In the genomic region with DNA sequence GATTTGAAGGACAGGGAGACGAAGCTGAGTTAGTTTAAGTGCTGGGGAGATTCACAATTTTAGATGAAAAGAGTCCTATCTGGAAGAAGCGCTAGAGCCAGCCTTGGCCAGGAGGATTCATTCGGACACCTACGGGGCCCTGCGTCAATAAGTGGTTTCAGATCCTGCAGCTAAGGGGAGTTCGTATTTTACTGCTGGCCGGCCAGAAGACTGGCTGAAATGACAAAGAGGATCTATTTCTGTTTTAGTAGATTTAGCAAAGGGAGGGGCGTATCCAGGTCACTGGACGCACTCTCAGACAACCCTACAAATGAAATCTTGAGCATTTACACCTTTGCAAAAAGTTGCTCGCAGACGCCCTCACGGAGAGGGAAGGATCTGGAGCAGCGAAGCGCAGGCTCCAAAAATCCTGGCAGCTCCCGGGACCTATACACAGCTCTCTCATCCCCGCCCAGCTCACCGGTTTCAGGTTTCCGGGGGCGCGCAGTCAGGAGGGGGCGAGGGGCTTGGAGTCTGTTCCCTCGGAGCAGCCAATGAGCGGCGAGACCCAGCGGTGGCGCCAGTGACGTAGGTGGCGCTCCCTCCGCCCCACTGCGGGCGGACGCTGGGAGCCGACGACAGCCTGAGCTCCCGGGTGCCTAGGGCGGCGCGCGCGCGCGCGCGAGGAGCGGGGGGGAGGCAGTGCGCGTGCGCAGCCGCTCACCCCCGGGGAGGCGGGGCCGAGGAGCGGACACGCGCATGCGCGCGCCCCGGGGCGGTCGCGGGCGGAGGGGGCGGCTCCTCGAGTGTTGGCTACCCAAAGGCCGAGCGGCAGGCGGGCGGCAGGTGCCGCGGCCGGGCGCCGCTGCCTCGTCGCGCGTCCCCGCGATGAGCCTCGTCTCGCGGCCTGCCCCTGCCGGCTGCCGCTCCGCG, we compare ENCODE assay signal across 7 mouse cellular contexts. TPM values are rescaled to one million over a fixed set of nuclear protein-coding genes. Genes with fewer than 3 reads are reported as not detected.
A peak's percentile ranks its signal among the peaks of the same experiment; 100 is the strongest.
DNase-seq lines count a peak whose midpoint lies in the region; ATAC-seq lines count a peak whose summit lies in the region.

TSS of gene Tmem170b (plus strand) at position 809 of the 912 bp plus-strand sequence.

- H3K4me2 ChIP-seq in intestine, embryonic 15.5 days (replicated peaks) = peak within 1 kb of the TSS; percentile 73

- H3K27me3 ChIP-seq in intestine, embryonic 15.5 days (replicated peaks) = no peaks in the 10 kb centered on the region
- H3K27me3 ChIP-seq in midbrain, embryonic 10.5 days (ENCODE audit: low read depth, poor library complexity, severe bottlenecking) = peaks cover 13% of the 10 kb centered on the region

- intact Hi-C loops in gastrocnemius, postnatal 36 days (cut with DNase I) = no loop called here
- intact Hi-C loops in left cerebral cortex, postnatal 25 days (cut with DNase I) = no loop called here

- peak; percentile 99 for ATAC-seq in intestine, embryonic 15.5 days

- under 1% methylated on average over 81 of the region's 87 CpGs for WGBS in intestine, embryonic 15.5 days
- under 1% methylated on average over 72 of the region's 87 CpGs for WGBS in midbrain, embryonic 10.5 days

- peak within 1 kb of the TSS; percentile 92 for H3K9ac ChIP-seq in intestine, embryonic 15.5 days

- H3K36me3 ChIP-seq in intestine, embryonic 15.5 days = no peaks in the 10 kb centered on the region
- no peaks in the 10 kb centered on the region for H3K36me3 ChIP-seq in midbrain, embryonic 10.5 days

- peak within 1 kb of the TSS; percentile 94 for H3K27ac ChIP-seq in intestine, embryonic 15.5 days
- H3K27ac ChIP-seq in midbrain, embryonic 10.5 days (replicated peaks) = peak within 1 kb of the TSS; percentile 95

- 0 out of 2 replicates have a peak, but pooled peaks cover 2% of the 10 kb centered on the region for H3K4me1 ChIP-seq in intestine, embryonic 15.5 days (replicated peaks)
- H3K4me1 ChIP-seq in midbrain, embryonic 10.5 days = peaks cover 27% of the 10 kb centered on the region

- H3K4me3 ChIP-seq in intestine, embryonic 15.5 days (replicated peaks) = peak within 1 kb of the TSS; percentile 94
- peak within 1 kb of the TSS; percentile 82 for H3K4me3 ChIP-seq in midbrain, embryonic 10.5 days

- H3K9me3 ChIP-seq in intestine, embryonic 15.5 days = no peaks in the 10 kb centered on the region
- no peaks in the 10 kb centered on the region for H3K9me3 ChIP-seq in midbrain, embryonic 10.5 days (replicated peaks)

- DNase-seq in adrenal gland, adult 2 months = peak; percentile 99
- peak; percentile 97 for DNase-seq in embryo, embryonic 11.5 days (ENCODE audit: low read depth, low spot score)
- peak; percentile 91 to 95 for DNase-seq in gastrocnemius, postnatal 36 days
- DNase-seq in left cerebral cortex, postnatal 25 days (ENCODE audit: low spot score in 2 of 2) = peak; percentile 98 to 99
- DNase-seq in midbrain, embryonic 10.5 days (ENCODE audit: low spot score) = peak; percentile 99
- DNase-seq in right cerebral cortex, postnatal 4 days = peak; percentile 95

RNA-seq across cellular contexts. Expression of gene Tmem170b, which starts in this region (rescaled TPM):
- 10 to 100 TPM; 16.6 to 22.1 TPM for total RNA-seq in adrenal gland, adult 2 months (2021)
- 5.6 and 10.1 TPM in 2 replicates for polyA plus RNA-seq in adrenal gland, adult 2 months (2012; rRNA removed)
- total RNA-seq in gastrocnemius, postnatal 36 days (2021) = 10 to 100 TPM; 20.9 to 21.7 TPM
- 11.0 and 11.2 TPM in 2 replicates for polyA plus RNA-seq in intestine, embryonic 15.5 days (2015; fragmentation: Nextera tagmentation; extraction: Ambion mirVana)
- total RNA-seq in left cerebral cortex, postnatal 25 days (2021) = 10 to 100 TPM; 85.9 to 91.5 TPM
- polyA plus RNA-seq in midbrain, embryonic 10.5 days (2016; fragmentation: Nextera tagmentation; extraction: Ambion mirVana) = 13.4 and 19.5 TPM in 2 replicates

Comparison
In these comparisons a context has a peak if more than half of its experiments do, and no peak if none do; other contexts are left out.
1. Peak in every context shown above with its lines: DNase-seq, ATAC-seq, H3K4me3 ChIP-seq and H3K27ac ChIP-seq.